Mouse (Mus musculus): Measurements from ENCODE around the gene Fabp6. TPM values are rescaled to one million over a fixed set of nuclear protein-coding genes. Genes with fewer than 3 reads are reported as not detected.

The Fabp6 gene
- total RNA-seq (2021), result not detected

DNA sequence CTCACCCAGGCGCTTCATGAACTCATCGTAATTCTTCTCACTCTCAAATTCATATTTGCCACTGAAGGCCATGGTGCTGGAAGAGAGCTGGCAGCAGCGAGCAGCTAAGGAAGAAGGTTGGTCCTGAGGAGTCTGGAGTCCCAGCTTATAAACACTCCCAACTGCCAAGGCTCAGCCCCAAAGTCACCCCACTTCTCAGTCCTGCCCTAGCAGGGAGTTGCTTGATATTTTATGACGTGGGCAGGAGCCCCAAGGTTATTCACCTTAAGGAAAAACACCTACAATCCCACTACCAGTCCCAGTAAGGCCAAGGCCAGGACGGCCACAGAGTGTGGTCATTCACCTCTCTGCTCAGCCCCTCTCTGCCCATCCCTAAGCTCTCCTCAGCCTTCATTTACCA, at the start of gene Fabp6:
TSS of gene Fabp6 (minus strand) at position 101 of the 400 bp plus-strand sequence.
- intact Hi-C loops (cut with DNase I), result no loop called here

GRCm38 (mm10) chr11:43645286-43645685, 43.9 kb upstream of the Fabp6 start:
- intact Hi-C loops (cut with DNase I), result no loop called here
- no peak for DNase-seq

More for the DNA sequence above, at the start of gene Fabp6:
- DNase-seq, result no peak

DNA sequence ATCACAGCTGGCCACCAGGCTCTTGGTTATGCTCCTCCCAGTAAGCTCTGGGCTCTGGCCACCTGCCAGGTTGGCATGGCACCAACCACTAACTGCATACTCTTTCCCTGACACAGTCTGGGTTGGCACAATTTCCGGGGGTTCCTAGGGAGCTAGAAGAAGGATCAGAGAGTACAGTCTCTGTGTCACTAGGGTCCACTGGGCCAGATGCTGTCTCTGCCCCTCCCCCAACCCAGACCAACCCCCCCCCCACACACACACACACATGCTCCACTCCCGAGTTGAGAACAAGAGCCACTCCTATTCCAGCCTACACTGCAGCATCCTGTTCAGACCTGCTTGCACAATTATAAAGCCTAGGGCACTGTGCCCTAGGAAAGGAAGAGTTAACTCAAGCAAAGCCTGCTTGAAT, 41.8 kb upstream of the Fabp6 start:
- intact Hi-C loops (cut with DNase I), result no loop called here
- peak; percentile 98 for DNase-seq

DNA sequence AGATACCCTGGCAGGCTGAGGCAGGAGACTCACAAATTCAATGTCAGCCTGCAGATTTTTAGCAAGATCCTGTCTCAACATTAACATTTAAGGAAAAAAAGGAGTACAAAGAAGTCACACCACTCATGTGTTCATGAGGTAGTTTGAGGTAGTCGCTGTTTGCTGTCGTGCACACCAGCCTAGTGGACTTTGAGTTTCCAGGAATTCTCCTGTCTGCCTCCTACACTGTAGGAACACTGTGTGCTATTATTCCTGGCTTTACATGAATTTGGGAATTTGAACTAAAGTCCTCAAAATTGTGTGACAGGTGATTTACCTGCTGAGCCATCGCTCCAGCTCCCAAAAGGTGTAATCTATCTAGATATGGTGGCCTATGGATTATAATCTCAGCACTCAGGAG, 37.1 kb upstream of the Fabp6 start:
- intact Hi-C loops (cut with DNase I), result no loop called here
- no peak for DNase-seq

DNA sequence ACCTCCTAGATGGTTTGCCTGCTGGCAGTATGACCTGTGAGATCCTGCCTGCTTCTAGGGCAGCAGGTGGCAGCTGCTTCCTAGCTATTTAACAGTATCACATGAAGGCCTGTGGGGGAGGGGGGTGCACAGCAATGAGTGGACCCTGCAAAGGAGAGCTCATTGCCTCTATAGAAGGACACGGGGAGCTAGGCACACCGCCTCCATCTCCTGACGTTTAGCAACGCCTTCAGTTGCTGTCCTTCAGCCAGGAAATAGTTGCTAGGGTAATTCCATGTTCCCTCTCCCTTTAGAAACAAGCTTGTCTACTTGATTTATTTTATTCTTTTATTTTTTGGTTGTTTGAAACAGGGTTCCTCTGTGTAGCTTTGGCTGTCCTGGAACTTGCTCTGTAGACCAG, 35.4 kb upstream of the Fabp6 start:
- intact Hi-C loops (cut with DNase I), result no loop called here
- DNase-seq, result no peak

- intact Hi-C loops (cut with DNase I), result no loop called here
- peak; percentile 56 for DNase-seq
Observed at GRCm38 (mm10) chr11:43633658-43634401, 32.5 kb upstream of the Fabp6 start.

DNA sequence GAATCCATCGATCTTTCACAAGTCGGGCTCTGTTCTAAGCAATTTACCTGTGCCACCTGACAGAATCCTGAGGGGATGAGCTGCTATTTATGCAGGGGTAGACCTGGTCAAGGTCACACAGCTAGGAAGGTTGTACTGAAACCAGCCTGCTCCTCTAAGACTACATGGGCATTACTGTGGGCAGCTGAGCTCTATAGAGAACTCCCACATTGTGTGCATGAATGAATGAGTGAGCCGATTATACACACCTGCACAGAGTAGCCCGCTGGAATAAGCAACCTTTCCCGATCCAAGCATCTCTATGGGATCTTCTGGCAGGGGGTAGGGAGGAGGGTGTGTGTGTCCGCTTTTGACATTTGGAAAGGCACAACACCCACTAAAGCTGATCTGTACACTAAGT, 31.8 kb upstream of the Fabp6 start:
- DNase-seq, result no peak
- intact Hi-C loops (cut with DNase I), result no loop called here

GRCm38 (mm10) chr11:43632566-43632965, 31.2 kb upstream of the Fabp6 start:
- no peak for DNase-seq
- intact Hi-C loops (cut with DNase I), result no loop called here

GRCm38 (mm10) chr11:43631645-43632044, 30.3 kb upstream of the Fabp6 start:
- DNase-seq, result no peak
- intact Hi-C loops (cut with DNase I), result no loop called here

- no peak for DNase-seq
- intact Hi-C loops (cut with DNase I), result loop anchor here (10.0 kb wide), 1 partner anchor 48 kb away; no protein-coding TSS in a partner anchor
Observed at GRCm38 (mm10) chr11:43626927-43627645, 25.7 kb upstream of the Fabp6 start.

DNA sequence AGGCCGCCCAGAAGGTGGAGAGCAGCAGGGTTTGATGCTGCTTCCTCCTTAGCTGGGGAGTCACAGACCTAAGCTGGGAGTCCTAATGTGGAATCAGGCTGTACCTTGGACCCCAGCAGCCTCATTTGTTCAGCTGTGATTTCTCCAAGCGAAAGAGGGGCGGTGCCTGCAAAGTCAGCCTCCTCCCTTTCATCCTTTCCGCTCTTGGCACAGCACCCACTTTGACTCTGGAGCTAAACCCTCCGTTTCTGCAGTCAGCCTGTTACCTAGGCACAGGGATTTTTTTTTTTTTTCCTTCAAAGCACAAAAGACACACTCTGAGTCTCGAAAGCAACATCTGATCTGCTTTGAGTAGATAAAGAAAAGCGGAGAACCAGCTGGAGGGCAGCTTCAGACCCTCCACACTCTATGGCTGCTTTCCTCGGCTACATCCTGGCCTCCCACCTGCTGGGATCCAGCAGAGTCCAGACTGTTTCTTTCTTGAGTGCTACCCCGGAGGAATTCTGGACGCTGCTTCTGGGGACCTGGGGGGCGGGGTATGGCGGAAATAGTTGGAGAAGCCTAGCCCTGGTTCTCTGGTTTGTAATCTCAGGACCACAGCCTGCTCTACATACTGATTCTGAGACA, 25.1 kb upstream of the Fabp6 start:
- DNase-seq, result peak; percentile 63
- intact Hi-C loops (cut with DNase I), result loop anchor here (10.0 kb wide), 1 partner anchor 48 kb away; no protein-coding TSS in a partner anchor

GRCm38 (mm10) chr11:43624341-43624740, 23.0 kb upstream of the Fabp6 start:
- intact Hi-C loops (cut with DNase I), result loop anchor here (10.0 kb wide), 1 partner anchor 50 kb away; no protein-coding TSS in a partner anchor
- peak; percentile 15 for DNase-seq

GRCm38 (mm10) chr11:43621769-43622168, 20.4 kb upstream of the Fabp6 start:
- DNase-seq, result no peak
- intact Hi-C loops (cut with DNase I), result loop anchor here (10.0 kb wide), 1 partner anchor 53 kb away; no protein-coding TSS in a partner anchor

DNA sequence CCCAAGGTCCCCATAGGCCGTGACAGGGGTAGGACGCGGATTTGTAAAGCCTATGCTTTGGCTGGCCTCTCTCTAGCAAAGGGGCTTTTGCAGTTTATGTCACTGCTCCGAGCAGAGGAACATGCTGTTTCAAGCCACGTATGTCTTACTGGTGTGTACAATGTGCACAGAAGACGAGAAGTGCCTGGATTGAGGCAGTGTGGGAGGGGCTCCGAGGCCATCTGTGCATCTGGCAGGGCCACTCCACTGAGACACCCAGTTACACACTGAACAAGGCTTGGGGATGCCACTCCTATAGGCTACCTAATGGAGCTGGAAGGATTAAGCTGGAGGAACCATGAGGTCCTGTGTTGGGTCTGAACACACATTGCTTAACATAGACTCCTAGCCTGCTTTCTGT, 17.1 kb upstream of the Fabp6 start:
- DNase-seq, result peak; percentile 65
- intact Hi-C loops (cut with DNase I), result no loop called here

- peak; percentile 59 for DNase-seq
Observed at GRCm38 (mm10) chr11:43617924-43618323, 16.6 kb upstream of the Fabp6 start.

GRCm38 (mm10) chr11:43612834-43613488, 11.6 kb upstream of the Fabp6 start:
- DNase-seq, result peak; percentile 89
- intact Hi-C loops (cut with DNase I), result loop anchor here (5.0 kb wide), 1 partner anchor 121 kb away; no protein-coding TSS in a partner anchor

More at GRCm38 (mm10) chr11:43617924-43618323, 16.6 kb upstream of the Fabp6 start:
- intact Hi-C loops (cut with DNase I), result no loop called here

GRCm38 (mm10) chr11:43610662-43611033, 9.3 kb upstream of the Fabp6 start:
- no peak for DNase-seq
- intact Hi-C loops (cut with DNase I), result loop anchor here (5.0 kb wide), 1 partner anchor 118 kb away; no protein-coding TSS in a partner anchor

DNA sequence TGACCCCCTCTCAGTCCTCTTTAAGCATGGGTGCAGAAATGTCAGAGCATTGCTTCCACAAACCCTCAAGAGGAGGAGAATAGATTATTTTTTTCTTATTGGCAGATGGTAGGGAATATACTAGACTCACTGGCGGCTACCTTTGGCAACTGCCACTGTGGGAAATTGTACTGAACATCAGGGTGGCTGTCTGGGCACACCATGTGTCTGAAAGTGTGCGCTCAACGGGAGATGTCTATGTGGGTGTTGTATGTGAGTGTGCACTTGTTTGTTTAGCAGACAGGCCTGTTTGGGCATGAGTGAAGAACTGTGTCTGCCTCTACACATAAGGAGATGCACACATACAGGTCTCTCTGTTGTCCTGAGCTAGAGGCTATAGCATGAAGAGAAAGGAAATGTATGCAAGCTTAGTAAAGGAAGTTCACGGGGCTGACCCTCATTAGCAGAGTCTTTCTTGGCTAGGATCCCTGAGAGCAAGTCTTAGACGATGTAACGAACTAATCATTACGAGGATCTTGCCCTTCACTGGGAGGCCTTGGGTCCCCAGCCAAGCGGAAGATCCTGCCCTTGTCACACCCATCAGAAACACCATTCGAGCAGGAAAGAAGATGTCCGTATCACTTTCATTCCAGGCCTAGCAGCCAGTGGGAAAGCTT, 8.8 kb upstream of the Fabp6 start:
- intact Hi-C loops (cut with DNase I), result loop anchor here (5.0 kb wide), 1 partner anchor 118 kb away; no protein-coding TSS in a partner anchor
- no peak for DNase-seq

- intact Hi-C loops (cut with DNase I), result no loop called here
- no peak for DNase-seq
Observed at GRCm38 (mm10) chr11:43608440-43608839, 7.1 kb upstream of the Fabp6 start.

DNA sequence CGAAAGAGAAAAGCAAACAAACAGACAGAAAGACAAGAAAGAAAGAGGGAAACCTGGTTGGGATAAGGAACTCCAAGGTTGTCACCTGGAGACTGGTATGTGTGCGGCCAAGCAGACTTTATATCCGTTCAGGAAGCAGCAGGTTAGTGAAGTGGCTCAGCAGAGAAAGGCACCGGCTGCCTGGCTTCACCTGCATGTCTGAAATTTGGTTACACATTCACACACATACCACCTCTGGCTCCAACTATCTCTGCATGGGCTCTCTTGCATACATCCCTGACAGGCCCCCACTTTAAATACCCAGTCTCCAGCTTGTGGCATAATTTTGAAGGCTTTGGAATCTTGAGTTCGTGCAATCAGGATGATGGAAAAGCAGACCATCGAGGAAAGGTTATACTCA, 4.5 kb upstream of the Fabp6 start:
- intact Hi-C loops (cut with DNase I), result no loop called here
- DNase-seq, result no peak
